Mouse (Mus musculus) heart, postnatal 0 days (tissue): ENCODE data around the gene Slc4a8.

ENCODE experiments used
- CTCF ChIP-seq: IDR thresholded peaks from 2 replicates; pipeline ENCODE4 v1.5.1; 2016; ENCODE audit warnings: antibody characterized with exemption, control low read depth, low read depth
- EP300 ChIP-seq: IDR thresholded peaks from 2 replicates; pipeline ENCODE4 v1.6.1; 2016; ENCODE audit warnings: antibody characterized with exemption, low read depth

GRCm38 (mm10) chr15:100755498-100755859 lies 6.1 kb upstream of the Slc4a8 start:
- TF ChIP-seq CTCF = no peak
- no peak for TF ChIP-seq EP300
